Mouse (Mus musculus) spleen, adult 2 months (tissue): Measurements from ENCODE around the gene Map1lc3a.

Experiments used
- CTCF ChIP-seq: fragments of 200-500 bp; IDR thresholded peaks from 2 replicates; pipeline ENCODE4 v1.5.1; 2011; ENCODE audit warnings: mild to moderate bottlenecking, inconsistent platforms; ENCODE audit not compliant: insufficient read depth, insufficient read length, insufficient replicate concordance; ENCODE audit errors: extremely low read depth
- POLR2A ChIP-seq: fragments of 200-500 bp; IDR thresholded peaks from 2 replicates; pipeline ENCODE4 v1.6.1; 2011; ENCODE audit warnings: low read depth, low read length, inconsistent platforms

GRCm38 (mm10) chr2:155295453-155295852 is 19.4 kb downstream of the Map1lc3a start:
- TF ChIP-seq POLR2A = no peak
- no peak for TF ChIP-seq CTCF
